In genomic region chr3:52087636-52088280, GRCm38 (mm10) we compare ENCODE assay signal across 9 mouse cellular contexts. TPM values are rescaled to one million over a fixed set of nuclear protein-coding genes. Genes with fewer than 3 reads are reported as not detected.
DNase-seq lines count a peak whose midpoint lies in the region; ATAC-seq and TF ChIP-seq lines count a peak whose summit lies in the region.
"Had no signal": no experiment of that assay in that cellular context is flagged by ENCODE, and none has a peak within 500 bp of the region (broad histone marks: within the 10 kb centered on the region; RNA-seq: fewer than 3 reads in every experiment).

No protein-coding gene starts in this region.

- no peak for TF ChIP-seq EP300 in heart, postnatal 0 days (IDR thresholded peaks at IDR 0.05; ENCODE audit: low read depth)

- peaks cover 54% of the 10 kb centered on the region for H3K4me1 ChIP-seq in heart, embryonic 10.5 days
- peaks cover 5% of the 10 kb centered on the region; the same call in 1 of the 2 replicates for H3K4me1 ChIP-seq in bone marrow, adult 2 months (ENCODE audit: control insufficient read depth, insufficient read depth, low read length)
- peaks cover 31% of the 10 kb centered on the region for H3K4me1 ChIP-seq in heart, postnatal 0 days (ENCODE audit: control insufficient read depth, insufficient read depth)

- H3K4me2 ChIP-seq in heart, postnatal 0 days (ENCODE audit: low read depth, low read length) = peak overlapping the region; percentile 64; the same call in 1 of the 2 replicates

- no peaks in the 10 kb centered on the region for H3K27me3 ChIP-seq in heart, embryonic 10.5 days (ENCODE audit: insufficient read depth, poor library complexity, severe bottlenecking)
- H3K27me3 ChIP-seq in heart, postnatal 0 days (ENCODE audit: control insufficient read depth, insufficient read depth, low read length) = no peaks in the 10 kb centered on the region
- H3K27me3 ChIP-seq: CH12.LX had no signal

- peak overlapping the region; percentile 91 for H3K27ac ChIP-seq in heart, embryonic 10.5 days
- H3K27ac ChIP-seq in bone marrow, adult 2 months (ENCODE audit: control insufficient read depth, insufficient read depth, low read depth, low read length, poor library complexity) = peak overlapping the region; percentile 21; the same call in 1 of the 2 replicates
- H3K27ac ChIP-seq in heart, postnatal 0 days (ENCODE audit: low read depth) = peak overlapping the region; percentile 95
- H3K27ac ChIP-seq in macrophage = peak overlapping the region; percentile 70

- TF ChIP-seq CTCF in bone marrow, adult 2 months (IDR thresholded peaks at IDR 0.05; ENCODE audit: control insufficient read depth, insufficient read depth, low read length) = no peak
- no peak for TF ChIP-seq CTCF in heart, postnatal 0 days (IDR thresholded peaks at IDR 0.05; ENCODE audit: low read depth)

- ATAC-seq in heart, postnatal 0 days (ENCODE audit: insufficient read depth, low read depth) = no peak
- ATAC-seq in monocyte, adult 5-6 weeks (replicated peaks; ENCODE audit: insufficient number of reproducible peaks, low FRiP score, low TSS enrichment, poor library complexity, severe bottlenecking) = no peak

- no peak for TF ChIP-seq POLR2A in bone marrow, adult 2 months (IDR thresholded peaks at IDR 0.05; ENCODE audit: borderline replicate concordance, control insufficient read depth, low read depth, low read length)

- DNase-seq in heart, embryonic 10.5 days (ENCODE audit: low spot score) = no peak
- DNase-seq in heart, adult 8-10 months (ENCODE audit: low spot score) = no peak
- no peak for DNase-seq in heart, postnatal 0 days (ENCODE audit: low spot score)
- no peak for DNase-seq in embryo, embryonic 10 days (ENCODE audit: low spot score)
- no peak for DNase-seq in kidney, adult 11 months

- H3K79me2 ChIP-seq in macrophage (ENCODE audit: inconsistent target) = no peaks in the 10 kb centered on the region; the same call in 1 of the 2 replicates

- H3K9me3 ChIP-seq in heart, embryonic 10.5 days = no peaks in the 10 kb centered on the region
- no peaks in the 10 kb centered on the region for H3K9me3 ChIP-seq in heart, postnatal 0 days (replicated peaks; ENCODE audit: control insufficient read depth, low read length)

- no peaks in the 10 kb centered on the region for H3K36me3 ChIP-seq in heart, embryonic 10.5 days
- no peaks in the 10 kb centered on the region for H3K36me3 ChIP-seq in heart, postnatal 0 days (replicated peaks; ENCODE audit: control insufficient read depth, insufficient read depth, low read length)
- H3K36me3 ChIP-seq in macrophage (ENCODE audit: inconsistent target) = no peaks in the 10 kb centered on the region

- H3K4me3 ChIP-seq in heart, embryonic 10.5 days = no peak overlapping the region
- H3K4me3 ChIP-seq in bone marrow, adult 2 months (replicated peaks; ENCODE audit: control insufficient read depth, low read depth, low read length) = no peak overlapping the region
- H3K4me3 ChIP-seq in heart, postnatal 0 days (ENCODE audit: low read depth, low read length) = no peak overlapping the region
- H3K4me3 ChIP-seq in macrophage (ENCODE audit: inconsistent target) = no peak overlapping the region

- 74% methylated on average over 7 of the region's 7 CpGs for WGBS in heart, embryonic 10.5 days
- WGBS in bone marrow, adult 2 months = 63% methylated on average over 7 of the region's 7 CpGs
- WGBS in heart, postnatal 0 days = 60% methylated on average over 7 of the region's 7 CpGs
- WGBS in macrophage (ENCODE audit: missing documents) = 67% methylated on average over 7 of the region's 7 CpGs

- H3K9ac ChIP-seq in heart, postnatal 0 days (replicated peaks; ENCODE audit: low read depth, low read length) = peak overlapping the region; percentile 52

RNA-seq across cellular contexts. Expression of gene Maml3, which starts 17.1 kb away (rescaled TPM):
- polyA plus RNA-seq in heart, embryonic 10.5 days (2016; fragmentation: Nextera tagmentation; extraction: Ambion mirVana) = 2.3 and 3.6 TPM in 2 replicates
- total RNA-seq in heart, adult 8-10 months (2022) = 1 to 10 TPM; 1.9 to 3.3 (median 2.7) TPM
- 1.4 and 4.9 TPM in 2 replicates for polyA plus RNA-seq in bone marrow, adult 2 months (2011; ENCODE audit: insufficient read depth, insufficient read length, low replicate concordance, missing spikeins)
- total RNA-seq in heart, postnatal 0 days (2014; rRNA removed; ENCODE audit: low replicate concordance) = 5.8 and 6.2 TPM in 2 replicates
- polyA plus RNA-seq in heart, postnatal 0 days (2015; fragmentation: Nextera tagmentation; extraction: Ambion mirVana) = 1.5 and 1.6 TPM in 2 replicates
- 1 to 10 TPM; 1.2 to 9.8 (median 4.1) TPM for total RNA-seq in macrophage (2018; cell fraction: chromatin; rRNA removed)
- total RNA-seq in macrophage (2018; cell fraction: cytosol; rRNA removed) = 1 to 10 TPM in 1 of 26 experiments, under 1 TPM in 25; 0.19 to 1.0 (median 0.51) TPM
- total RNA-seq in macrophage (2018; cell fraction: nucleus; rRNA removed) = 10 to 100 TPM in 1 of 26 experiments, 1 to 10 TPM in 22, under 1 TPM in 3; 0.72 to 21.2 (median 2.8) TPM
- polyA plus RNA-seq in macrophage (2018) = 0.50 to 3.3 TPM (median 0.72 TPM) in 3 replicates
- total RNA-seq in monocyte, adult 5-6 weeks (2017) = 5.8 to 12.7 TPM (median 8.5 TPM) in 3 replicates

Comparison
In these comparisons a context has a peak if more than half of its experiments do, and no peak if none do; other contexts are left out.
1. H3K27ac ChIP-seq: peak in every context shown above with its lines; median percentile 95 in heart, postnatal 0 days; 91 in heart, embryonic 10.5 days; 70 in macrophage; 21 in bone marrow, adult 2 months.